Mouse (Mus musculus) embryonic facial prominence, embryonic 11.5 days (tissue): ENCODE measurements at regions not wholly inside any gene's neighbourhood (a gene's known extent, or its start where the extent isn't known, plus 50 kb on each side); places are given as distances from the start of the nearest gene placed in this dataset.

Experiments used
- ATAC-seq: fragments of 200-750 bp; cut with Nextera tagmentation; replicated peaks from 2 replicates; pipeline ENCODE4 v1.8.0; 2017; ENCODE audit warnings: low read depth; ENCODE audit not compliant: insufficient number of reproducible peaks, low FRiP score, low TSS enrichment
- DNase-seq: peaks from one replicate; pipeline ENCODE4 v3.0.0-alpha.2; 2015; ENCODE audit warnings: low spot score
- H3K27ac ChIP-seq: fragments of 300-500 bp; sonication (generic); replicated peaks from 2 replicates; pipeline ENCODE4 v1.5.1; 2014; ENCODE audit warnings: mild to moderate bottlenecking, low read depth, low read length, control low read depth
- H3K27me3 ChIP-seq: fragments of 300-500 bp; sonication (generic); 2 replicates; pipeline ENCODE4 v1.6.1; 2014; ENCODE audit warnings: mild to moderate bottlenecking, low read length, moderate library complexity, mixed read lengths; ENCODE audit not compliant: control insufficient read depth, insufficient read depth
- H3K36me3 ChIP-seq: fragments of 300-500 bp; sonication (generic); replicated peaks from 2 replicates; pipeline ENCODE4 v1.6.1; 2014; ENCODE audit warnings: low read depth, mild to moderate bottlenecking, low read length, moderate library complexity, mixed read lengths; ENCODE audit not compliant: control insufficient read depth, insufficient read depth
- H3K4me1 ChIP-seq: fragments of 300-500 bp; sonication (generic); 2 replicates; pipeline ENCODE4 v1.6.1; 2014; ENCODE audit warnings: low read length, mixed read lengths; ENCODE audit not compliant: control insufficient read depth, insufficient read depth
- H3K4me2 ChIP-seq: fragments of 300-500 bp; sonication (generic); 2 replicates; pipeline ENCODE4 v1.6.1; 2014; ENCODE audit warnings: low read depth, mild to moderate bottlenecking, control low read depth, low read length, moderate library complexity
- H3K4me3 ChIP-seq: fragments of 300-500 bp; sonication (generic); 2 replicates; pipeline ENCODE4 v1.5.1; 2014; ENCODE audit warnings: low read depth, low read length, control low read depth
- H3K9ac ChIP-seq: fragments of 300-500 bp; sonication (generic); replicated peaks from 2 replicates; pipeline ENCODE4 v1.6.1; 2014; ENCODE audit warnings: mild to moderate bottlenecking, control low read depth, low read length
- H3K9me3 ChIP-seq: fragments of 300-500 bp; sonication (generic); replicated peaks from 2 replicates; pipeline ENCODE4 v1.6.1; 2016; ENCODE audit warnings: mild to moderate bottlenecking, low read length, inconsistent platforms, mixed read lengths; ENCODE audit not compliant: control insufficient read depth
- WGBS: fragments of 180-500 bp; shearing (Covaris S2); extraction: QIAGEN DNeasy Blood & Tissue Kit; methylation state at CpG from one replicate; pipeline ENCODE4 v1.1.7; 2014; 5-methylcytosine and 5-hydroxymethylcytosine counted together

- H3K27ac ChIP-seq: no peak overlapping the region
- no peaks in the 10 kb centered on the region for H3K4me1 ChIP-seq
- H3K9ac ChIP-seq: no peak overlapping the region
- 86% methylated on average over 5 of the region's 5 CpGs for WGBS
- H3K36me3 ChIP-seq: no peaks in the 10 kb centered on the region
- no peak overlapping the region for H3K4me3 ChIP-seq
- ATAC-seq: no peak
- H3K9me3 ChIP-seq: no peaks in the 10 kb centered on the region
- H3K27me3 ChIP-seq: no peaks in the 10 kb centered on the region
- DNase-seq: no peak
- no peak overlapping the region for H3K4me2 ChIP-seq
Observed at GRCm38 (mm10) chr8:126859706-126860424, 85.8 kb downstream of the Tomm20 start.

DNA sequence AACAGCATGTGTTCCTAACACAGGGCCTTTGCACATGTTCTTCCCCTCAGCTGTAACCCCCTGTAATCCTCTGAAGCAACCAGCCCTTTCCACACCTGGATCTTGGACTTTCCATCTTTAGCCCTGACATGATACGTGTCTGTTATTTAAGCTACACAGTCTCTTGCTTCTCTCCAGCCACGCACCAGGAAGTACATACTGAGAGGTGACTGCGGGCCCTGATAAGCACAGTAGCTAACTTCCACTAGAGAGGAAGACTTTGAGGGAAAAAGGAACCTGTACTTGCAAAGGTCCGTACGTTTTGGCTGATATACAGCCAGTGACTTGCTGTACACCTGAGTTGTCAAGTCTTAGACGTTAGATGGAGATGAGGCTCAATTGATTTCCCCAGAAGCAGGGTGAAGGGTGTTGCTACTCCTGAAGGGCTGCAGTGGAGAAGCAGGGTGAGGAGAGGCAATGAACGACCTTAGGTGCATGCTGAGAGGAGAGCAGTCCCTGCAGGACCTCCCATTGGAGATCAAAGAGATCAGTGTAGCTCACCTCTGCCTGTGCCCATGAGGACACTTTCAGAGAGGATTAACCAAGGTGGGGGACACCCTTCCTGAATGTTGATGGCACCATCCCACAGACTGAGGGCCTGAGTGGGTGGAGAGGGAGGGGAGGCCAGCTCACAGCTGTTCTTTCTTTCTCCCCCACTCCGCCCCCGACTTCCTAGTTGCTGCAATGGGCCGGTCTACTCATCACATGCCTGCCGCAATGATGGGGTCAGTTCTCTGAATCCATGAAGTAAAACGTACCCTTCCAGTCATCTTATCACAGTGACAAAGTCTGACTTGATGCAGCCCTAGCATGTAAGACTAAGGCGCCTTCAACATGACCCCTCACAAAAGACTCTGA lies 88.1 kb downstream of the Tomm20 start:
- 80% methylated on average over 13 of the region's 13 CpGs for WGBS
- no peak overlapping the region for H3K9ac ChIP-seq

DNA sequence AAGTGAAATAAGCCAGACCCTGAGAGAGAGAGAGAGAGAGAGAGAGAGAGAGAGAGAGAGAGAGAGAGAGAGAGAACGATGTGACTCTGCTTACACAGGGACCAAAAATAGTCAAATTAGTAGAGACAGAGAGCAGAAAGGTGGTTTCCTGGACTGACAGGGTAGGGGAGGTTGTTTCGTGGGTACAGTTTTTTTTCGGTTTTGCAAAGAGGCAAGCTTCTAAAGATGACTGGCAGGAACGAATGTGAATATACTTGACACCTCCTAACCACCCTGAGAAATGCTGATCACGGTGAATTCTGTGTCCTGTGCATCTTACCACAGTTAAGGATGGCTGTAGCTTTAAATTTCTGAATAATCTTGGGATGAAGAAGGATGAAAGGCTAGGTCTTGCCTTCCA lies 89.7 kb downstream of the Tomm20 start:
- H3K27me3 ChIP-seq: no peaks in the 10 kb centered on the region
- 83% methylated on average over 5 of the region's 5 CpGs for WGBS
- no peak overlapping the region for H3K27ac ChIP-seq

More for the DNA sequence above, 88.1 kb downstream of the Tomm20 start:
- ATAC-seq (no peak), DNase-seq (no peak)
- Histone ChIP-seq H3K9me3 (no peaks in the 10 kb centered on the region), H3K27ac (no peak overlapping the region), H3K4me1 (no peaks in the 10 kb centered on the region), H3K4me3 (no peak overlapping the region), H3K4me2 (no peak overlapping the region), H3K36me3 (no peaks in the 10 kb centered on the region), H3K27me3 (no peaks in the 10 kb centered on the region)

DNA sequence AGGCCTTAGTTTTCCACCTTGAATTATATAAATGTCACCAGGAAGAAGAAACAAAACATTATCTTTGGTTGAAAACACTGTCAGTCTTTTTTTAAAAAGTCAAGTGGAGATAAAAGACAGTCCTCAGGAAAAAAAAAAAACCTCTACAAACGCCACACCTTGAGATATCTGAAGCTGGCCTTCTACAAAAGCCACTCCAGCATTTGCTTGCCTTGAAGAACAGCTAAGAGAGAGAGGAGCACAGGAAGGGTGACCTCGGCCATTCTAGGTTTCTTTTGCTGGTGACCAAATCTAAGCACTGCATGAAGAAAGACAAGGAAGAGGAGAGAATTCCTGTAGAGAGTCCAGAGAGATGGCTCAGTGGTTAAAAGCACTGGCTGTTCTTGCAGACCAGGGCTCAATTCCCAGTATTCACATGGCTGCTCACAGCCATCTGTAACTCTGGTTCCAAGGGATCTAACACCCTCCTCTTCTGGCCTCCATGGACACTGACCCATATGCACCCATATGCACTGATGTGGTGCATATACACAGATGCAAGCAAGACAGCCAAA lies 90.5 kb downstream of the Tomm20 start:
- no peaks in the 10 kb centered on the region for H3K36me3 ChIP-seq
- WGBS: 72% methylated on average over 2 of the region's 2 CpGs
- H3K9me3 ChIP-seq: no peaks in the 10 kb centered on the region
- no peak overlapping the region for H3K4me2 ChIP-seq
- no peak overlapping the region for H3K27ac ChIP-seq
- DNase-seq (no peak), ATAC-seq (no peak)
- no peaks in the 10 kb centered on the region for H3K4me1 ChIP-seq
- no peaks in the 10 kb centered on the region for H3K27me3 ChIP-seq
- no peak overlapping the region for H3K4me3 ChIP-seq
- no peak overlapping the region for H3K9ac ChIP-seq

More for the DNA sequence above, 89.7 kb downstream of the Tomm20 start:
- no peaks in the 10 kb centered on the region for H3K9me3 ChIP-seq
- H3K9ac ChIP-seq: no peak overlapping the region
- H3K4me3 ChIP-seq: no peak overlapping the region
- H3K4me1 ChIP-seq: no peaks in the 10 kb centered on the region
- no peaks in the 10 kb centered on the region for H3K36me3 ChIP-seq
- ATAC-seq (no peak), DNase-seq (no peak)
- H3K4me2 ChIP-seq: no peak overlapping the region

- ATAC-seq (no peak), DNase-seq (peak; percentile 35)
- Histone ChIP-seq H3K9ac (no peak overlapping the region), H3K27ac (no peak overlapping the region), H3K4me3 (no peak overlapping the region), H3K4me2 (no peak overlapping the region), H3K36me3 (no peaks in the 10 kb centered on the region), H3K9me3 (no peaks in the 10 kb centered on the region), H3K27me3 (no peaks in the 10 kb centered on the region), H3K4me1 (no peaks in the 10 kb centered on the region)
- 72% methylated on average over 22 of the region's 22 CpGs for WGBS
Observed at GRCm38 (mm10) chr8:126854121-126855055, 91.3 kb downstream of the Tomm20 start.

- no peak overlapping the region for H3K27ac ChIP-seq
- no peak overlapping the region for H3K4me2 ChIP-seq
- H3K9ac ChIP-seq: no peak overlapping the region
- WGBS: 28% methylated on average over 10 of the region's 10 CpGs
- no peak overlapping the region for H3K4me3 ChIP-seq
- DNase-seq (no peak), ATAC-seq (no peak)
- H3K27me3 ChIP-seq: no peaks in the 10 kb centered on the region
- H3K36me3 ChIP-seq: no peaks in the 10 kb centered on the region
- no peaks in the 10 kb centered on the region for H3K9me3 ChIP-seq
- no peaks in the 10 kb centered on the region for H3K4me1 ChIP-seq
Observed at GRCm38 (mm10) chr8:126852663-126853390, 92.8 kb downstream of the Tomm20 start.

GRCm38 (mm10) chr8:126852184-126852583 lies 93.5 kb downstream of the Tomm20 start:
- H3K9me3 ChIP-seq: no peaks in the 10 kb centered on the region
- no peaks in the 10 kb centered on the region for H3K27me3 ChIP-seq
- H3K4me1 ChIP-seq: no peaks in the 10 kb centered on the region
- no peaks in the 10 kb centered on the region for H3K36me3 ChIP-seq
- 52% methylated on average over 5 of the region's 5 CpGs for WGBS
- DNase-seq (no peak), ATAC-seq (no peak)
- no peak overlapping the region for H3K4me2 ChIP-seq
- no peak overlapping the region for H3K27ac ChIP-seq
- H3K4me3 ChIP-seq: no peak overlapping the region
- no peak overlapping the region for H3K9ac ChIP-seq
